In the genomic region with DNA sequence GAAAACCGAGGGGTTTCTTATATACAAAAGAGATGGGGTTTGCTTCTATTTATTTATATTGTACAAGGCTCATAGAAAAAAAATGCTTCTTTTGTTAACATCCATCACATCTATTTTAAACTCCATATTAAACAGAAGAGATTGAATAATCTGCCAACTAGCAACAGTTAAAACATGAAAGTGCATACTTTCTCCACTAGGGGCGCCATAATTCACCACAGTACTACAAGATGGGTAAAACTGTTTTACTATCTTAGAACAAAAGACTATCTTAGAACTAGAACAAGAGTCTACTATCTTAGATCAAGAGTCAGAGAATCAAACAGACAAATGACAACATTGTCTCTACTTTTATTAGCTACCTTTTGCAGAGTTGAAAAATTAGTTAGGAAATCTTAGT, we compare ENCODE assay signal across 13 mouse cellular contexts.
DNase-seq lines count a peak whose midpoint lies in the region; ATAC-seq and TF ChIP-seq lines count a peak whose summit lies in the region.
"Had no signal": no experiment of that assay in that cellular context is flagged by ENCODE, and none has a peak within 500 bp of the region (broad histone marks: within the 10 kb centered on the region; RNA-seq: fewer than 3 reads in every experiment).

No protein-coding gene starts in this region.

- WGBS in hindbrain, embryonic 14.5 days = 50% methylated on average over 2 of the region's 2 CpGs
- WGBS in hindbrain, embryonic 12.5 days = 44% methylated on average over 2 of the region's 2 CpGs
- WGBS in midbrain, embryonic 14.5 days = 46% methylated on average over 2 of the region's 2 CpGs
- WGBS in midbrain, embryonic 11.5 days = 44% methylated on average over 2 of the region's 2 CpGs
- WGBS in thymus, adult 2 months = 48% methylated on average over 2 of the region's 2 CpGs

- H3K4me1 ChIP-seq in hindbrain, embryonic 14.5 days (replicated peaks; ENCODE audit: control insufficient read depth, insufficient read depth, low read length) = no peaks in the 10 kb centered on the region
- no peaks in the 10 kb centered on the region for H3K4me1 ChIP-seq in hindbrain, embryonic 12.5 days
- no peaks in the 10 kb centered on the region for H3K4me1 ChIP-seq in midbrain, embryonic 14.5 days (ENCODE audit: control insufficient read depth, insufficient read depth, low read length)
- no peaks in the 10 kb centered on the region for H3K4me1 ChIP-seq in midbrain, embryonic 11.5 days (ENCODE audit: control insufficient read depth, insufficient read depth, low read length)
- H3K4me1 ChIP-seq in thymus, adult 2 months (replicated peaks; ENCODE audit: control insufficient read depth, insufficient read depth, low read length) = no peaks in the 10 kb centered on the region
- H3K4me1 ChIP-seq: megakaryocyte, embryonic 14.5 days had no signal

- H3K9me3 ChIP-seq in hindbrain, embryonic 14.5 days (ENCODE audit: control insufficient read depth, low read length) = no peaks in the 10 kb centered on the region
- no peaks in the 10 kb centered on the region for H3K9me3 ChIP-seq in hindbrain, embryonic 12.5 days (replicated peaks)
- H3K9me3 ChIP-seq in midbrain, embryonic 14.5 days (ENCODE audit: control insufficient read depth, low read length) = no peaks in the 10 kb centered on the region
- H3K9me3 ChIP-seq in midbrain, embryonic 11.5 days (ENCODE audit: control insufficient read depth, low read length) = no peaks in the 10 kb centered on the region
- H3K9me3 ChIP-seq: forebrain, embryonic 10.5 days had no signal

- no peak for TF ChIP-seq POLR2A in thymus, adult 2 months (IDR thresholded peaks at IDR 0.05; ENCODE audit: control insufficient read depth, extremely low read depth, insufficient read depth, low read length, poor library complexity)

- no peak overlapping the region for H3K9ac ChIP-seq in hindbrain, embryonic 14.5 days
- no peak overlapping the region for H3K9ac ChIP-seq in hindbrain, embryonic 12.5 days
- no peak overlapping the region for H3K9ac ChIP-seq in midbrain, embryonic 14.5 days (replicated peaks; ENCODE audit: low read length)
- no peak overlapping the region for H3K9ac ChIP-seq in midbrain, embryonic 11.5 days (ENCODE audit: low read length)

- H3K27ac ChIP-seq in hindbrain, embryonic 14.5 days = no peak overlapping the region
- no peak overlapping the region for H3K27ac ChIP-seq in hindbrain, embryonic 12.5 days
- no peak overlapping the region for H3K27ac ChIP-seq in midbrain, embryonic 14.5 days (replicated peaks; ENCODE audit: low read depth, low read length)
- H3K27ac ChIP-seq in midbrain, embryonic 11.5 days (ENCODE audit: low read depth, low read length) = no peak overlapping the region
- H3K27ac ChIP-seq in thymus, adult 2 months (ENCODE audit: control insufficient read depth, insufficient read depth, low read length) = no peak overlapping the region
- H3K27ac ChIP-seq: forebrain, embryonic 10.5 days had no signal

- ATAC-seq in hindbrain, embryonic 14.5 days (ENCODE audit: low FRiP score) = no peak
- ATAC-seq in hindbrain, embryonic 12.5 days (ENCODE audit: low FRiP score) = no peak
- no peak for ATAC-seq in midbrain, embryonic 14.5 days (ENCODE audit: low FRiP score, low TSS enrichment)
- no peak for ATAC-seq in midbrain, embryonic 11.5 days (ENCODE audit: low FRiP score)
- ATAC-seq: intestine, embryonic 16.5 days had no signal

- no peaks in the 10 kb centered on the region for H3K27me3 ChIP-seq in hindbrain, embryonic 14.5 days (ENCODE audit: control insufficient read depth, insufficient read depth, low read length)
- no peaks in the 10 kb centered on the region for H3K27me3 ChIP-seq in hindbrain, embryonic 12.5 days
- no peaks in the 10 kb centered on the region for H3K27me3 ChIP-seq in midbrain, embryonic 14.5 days (ENCODE audit: control insufficient read depth, insufficient read depth, low read length)
- H3K27me3 ChIP-seq in midbrain, embryonic 11.5 days (ENCODE audit: control insufficient read depth, insufficient read depth, low read length) = no peaks in the 10 kb centered on the region
- H3K27me3 ChIP-seq in thymus, adult 2 months (ENCODE audit: control insufficient read depth, insufficient read depth, low read length) = no peaks in the 10 kb centered on the region
- H3K27me3 ChIP-seq: megakaryocyte, embryonic 14.5 days had no signal

- TF ChIP-seq CTCF in thymus, adult 2 months (IDR thresholded peaks at IDR 0.05; ENCODE audit: borderline replicate concordance, control insufficient read depth, extremely low read depth, insufficient read depth, low read length, poor library complexity) = no peak

- no peak overlapping the region for H3K4me2 ChIP-seq in hindbrain, embryonic 14.5 days (replicated peaks)
- H3K4me2 ChIP-seq in hindbrain, embryonic 12.5 days (replicated peaks) = no peak overlapping the region
- no peak overlapping the region for H3K4me2 ChIP-seq in midbrain, embryonic 14.5 days (ENCODE audit: low read length)
- no peak overlapping the region for H3K4me2 ChIP-seq in midbrain, embryonic 11.5 days
- H3K4me2 ChIP-seq: heart, embryonic 11.5 days had no signal

- H3K4me3 ChIP-seq in hindbrain, embryonic 14.5 days (replicated peaks; ENCODE audit: low read length) = no peak overlapping the region
- no peak overlapping the region for H3K4me3 ChIP-seq in hindbrain, embryonic 12.5 days
- H3K4me3 ChIP-seq in midbrain, embryonic 14.5 days (replicated peaks; ENCODE audit: low read depth, low read length) = no peak overlapping the region
- no peak overlapping the region for H3K4me3 ChIP-seq in midbrain, embryonic 11.5 days (ENCODE audit: low read depth, low read length)
- no peak overlapping the region for H3K4me3 ChIP-seq in thymus, adult 2 months (ENCODE audit: control insufficient read depth, insufficient read depth, low read length)
- H3K4me3 ChIP-seq: forebrain, embryonic 10.5 days; megakaryocyte, embryonic 14.5 days had no signal

- H3K36me3 ChIP-seq in hindbrain, embryonic 14.5 days (replicated peaks; ENCODE audit: control insufficient read depth, insufficient read depth) = no peaks in the 10 kb centered on the region
- H3K36me3 ChIP-seq in hindbrain, embryonic 12.5 days = no peaks in the 10 kb centered on the region
- H3K36me3 ChIP-seq in midbrain, embryonic 14.5 days (ENCODE audit: control insufficient read depth, insufficient read depth, low read length) = no peaks in the 10 kb centered on the region
- H3K36me3 ChIP-seq in midbrain, embryonic 11.5 days (ENCODE audit: control insufficient read depth, insufficient read depth, low read length) = no peaks in the 10 kb centered on the region
- H3K36me3 ChIP-seq in thymus, adult 2 months (ENCODE audit: control insufficient read depth, insufficient read depth, low read length) = no peaks in the 10 kb centered on the region
- H3K36me3 ChIP-seq: forebrain, embryonic 10.5 days had no signal

- DNase-seq in hindbrain, embryonic 14.5 days (ENCODE audit: low spot score) = peak; percentile 29
- peak; percentile 47 for DNase-seq in midbrain, embryonic 14.5 days
- no peak for DNase-seq in midbrain, embryonic 11.5 days (ENCODE audit: low spot score, missing footprints)
- peak; percentile 28 for DNase-seq in ZHBTc4 (ENCODE audit: low read depth, low spot score)
- peak; percentile 34 for DNase-seq in retina, postnatal 1 day
- DNase-seq in frontal cortex, postnatal 25 days (ENCODE audit: low spot score in 2 of 2) = no peak
- DNase-seq in thymus, adult 2 months = no peak
- DNase-seq: cerebellum, adult 8-10 months had no signal

Comparison
In these comparisons a context has a peak if more than half of its experiments do, and no peak if none do; other contexts are left out.
1. DNase-seq: peak in hindbrain, embryonic 14.5 days (single experiment), midbrain, embryonic 14.5 days (single experiment), ZHBTc4 (single experiment) and retina, postnatal 1 day (single experiment); none in midbrain, embryonic 11.5 days (single experiment), frontal cortex, postnatal 25 days (0 of 2) and thymus, adult 2 months (single experiment).